Mouse (Mus musculus) neural tube, embryonic 11.5 days (tissue): ENCODE results near the gene Pnmal1. TPM values are rescaled to one million over a fixed set of nuclear protein-coding genes. Genes with fewer than 3 reads are reported as not detected.

ENCODE experiments used
- ATAC-seq: fragments of 200-750 bp; cut with Nextera tagmentation; 2 replicates; pipeline ENCODE4 v1.8.0; 2017; ENCODE audit warnings: moderate number of reproducible peaks, mild to moderate bottlenecking, moderate TSS enrichment, moderate library complexity; ENCODE audit not compliant: insufficient read depth, low FRiP score, low TSS enrichment
- DNase-seq: peaks from one replicate; pipeline ENCODE4 v3.0.0-alpha.2; 2015; ENCODE audit warnings: low spot score
- H3K27ac ChIP-seq: fragments of 300-500 bp; sonication (generic); 2 replicates; pipeline ENCODE4 v1.5.1; 2014; ENCODE audit warnings: low read depth, mild to moderate bottlenecking, low read length
- H3K27me3 ChIP-seq: fragments of 300-500 bp; sonication (generic); 2 replicates; pipeline ENCODE4 v1.6.1; 2014; ENCODE audit warnings: mild to moderate bottlenecking, low read length, mixed read lengths; ENCODE audit not compliant: control insufficient read depth, insufficient read depth
- H3K36me3 ChIP-seq: fragments of 300-500 bp; sonication (generic); 2 replicates; pipeline ENCODE4 v1.6.1; 2014; ENCODE audit warnings: mild to moderate bottlenecking, low read length, moderate library complexity, mixed read lengths; ENCODE audit not compliant: control insufficient read depth, insufficient read depth
- H3K4me1 ChIP-seq: fragments of 300-500 bp; sonication (generic); 2 replicates; pipeline ENCODE4 v1.6.1; 2014; ENCODE audit warnings: low read length, mixed read lengths; ENCODE audit not compliant: control insufficient read depth, insufficient read depth
- H3K4me2 ChIP-seq: fragments of 300-500 bp; sonication (generic); 2 replicates; pipeline ENCODE4 v1.6.1; 2014; ENCODE audit warnings: low read depth, mild to moderate bottlenecking, moderate library complexity
- H3K4me3 ChIP-seq: fragments of 300-500 bp; sonication (generic); 2 replicates; pipeline ENCODE4 v1.5.1; 2014; ENCODE audit warnings: low read depth, low read length
- H3K9ac ChIP-seq: fragments of 300-500 bp; sonication (generic); 2 replicates; pipeline ENCODE4 v1.6.1; 2014; ENCODE audit warnings: mild to moderate bottlenecking, low read length
- H3K9me3 ChIP-seq: fragments of 300-500 bp; sonication (generic); 2 replicates; pipeline ENCODE4 v1.6.1; 2016; ENCODE audit warnings: low read length; ENCODE audit not compliant: control insufficient read depth
- WGBS: fragments of 180-500 bp; shearing (Covaris S2); extraction: QIAGEN DNeasy Blood & Tissue Kit; methylation state at CpG from one replicate; pipeline ENCODE4 v1.1.7; 2014; 5-methylcytosine and 5-hydroxymethylcytosine counted together
- polyA plus RNA-seq: library from polyadenylated mRNA; unstranded; fragments of >200 nt; fragmentation: Nextera tagmentation; extraction: Ambion mirVana; gene quantifications from 2 replicates; pipeline ENCODE4 v1.2.1, GENCODE M21; 2014

Gene Pnmal1
- polyA plus RNA-seq, 1 experiment from 2014 or later = 18.0 TPM

GRCm38 (mm10) chr7:17009326-17010009 is 50.0 kb downstream of the Pnmal1 start:
- no peaks in the 10 kb centered on the region for H3K9me3 ChIP-seq
- ATAC-seq (no peak), DNase-seq (no peak)
- no peaks in the 10 kb centered on the region for H3K4me1 ChIP-seq
- no peak overlapping the region for H3K4me3 ChIP-seq
- no peaks in the 10 kb centered on the region for H3K27me3 ChIP-seq
- H3K36me3 ChIP-seq = peaks cover 33% of the 10 kb centered on the region
- no peak overlapping the region for H3K27ac ChIP-seq
- no peak overlapping the region for H3K9ac ChIP-seq
- 92% methylated on average over 16 of the region's 16 CpGs for WGBS
- H3K4me2 ChIP-seq = no peak overlapping the region

DNA sequence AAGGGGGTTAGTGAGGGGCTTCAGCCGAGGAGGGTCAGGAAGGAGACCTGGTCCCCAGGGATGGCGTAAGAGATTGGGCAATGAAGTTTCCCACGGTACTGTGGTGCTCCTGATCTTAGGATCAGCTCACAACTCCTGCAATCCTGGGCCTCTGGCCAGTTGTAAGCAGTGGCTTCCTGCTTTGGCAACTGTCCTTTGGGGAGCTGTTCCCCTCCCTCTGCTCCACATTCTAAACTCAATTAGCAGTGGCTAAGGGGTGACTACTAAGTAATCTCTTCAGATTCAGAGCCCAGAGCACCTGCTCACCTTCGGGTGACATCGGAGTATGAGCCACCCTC is 50.5 kb downstream of the Pnmal1 start:
- no peak overlapping the region for H3K4me3 ChIP-seq
- H3K36me3 ChIP-seq = peaks cover 33% of the 10 kb centered on the region
- no peaks in the 10 kb centered on the region for H3K4me1 ChIP-seq
- no peaks in the 10 kb centered on the region for H3K27me3 ChIP-seq
- H3K27ac ChIP-seq = no peak overlapping the region
- H3K9ac ChIP-seq = no peak overlapping the region
- ATAC-seq (no peak), DNase-seq (no peak)
- H3K9me3 ChIP-seq = no peaks in the 10 kb centered on the region
- H3K4me2 ChIP-seq = no peak overlapping the region
- WGBS = 95% methylated on average over 5 of the region's 5 CpGs

- no peaks in the 10 kb centered on the region for H3K9me3 ChIP-seq
- no peak overlapping the region for H3K27ac ChIP-seq
- peaks cover 38% of the 10 kb centered on the region for H3K36me3 ChIP-seq
- no peaks in the 10 kb centered on the region for H3K27me3 ChIP-seq
- no peak overlapping the region for H3K4me3 ChIP-seq
- DNase-seq (no peak), ATAC-seq (no peak)
- no peak overlapping the region for H3K9ac ChIP-seq
- no peaks in the 10 kb centered on the region for H3K4me1 ChIP-seq
- WGBS = 94% methylated on average over 7 of the region's 7 CpGs
- H3K4me2 ChIP-seq = no peak overlapping the region
Observed at GRCm38 (mm10) chr7:17011909-17012590, 52.6 kb downstream of the Pnmal1 start.

Other genes starting within 250 kb of the Pnmal1 start
- not detected in 2 replicates for gene Ceacam9, start 237.8 kb upstream of the Pnmal1 start, polyA plus RNA-seq
- 284 and 285 TPM in 2 replicates for gene Ap2s1, start 221.3 kb upstream of the Pnmal1 start, polyA plus RNA-seq
- gene Slc1a5, start 178.3 kb upstream of the Pnmal1 start, polyA plus RNA-seq = 17.2 and 17.3 TPM in 2 replicates
- gene Strn4, start 143.8 kb upstream of the Pnmal1 start, polyA plus RNA-seq = 140 and 143 TPM in 2 replicates
- 24.3 and 24.4 TPM in 2 replicates for gene Fkrp, start 142.9 kb upstream of the Pnmal1 start, polyA plus RNA-seq
- gene Prkd2, start 116.8 kb upstream of the Pnmal1 start, polyA plus RNA-seq = 10.9 and 11.2 TPM in 2 replicates
- 9.5 and 10.6 TPM in 2 replicates for gene Dact3, start 84.4 kb upstream of the Pnmal1 start, polyA plus RNA-seq
- gene Gng8, start 67.9 kb upstream of the Pnmal1 start, polyA plus RNA-seq = 7.0 and 7.2 TPM in 2 replicates
- gene Ptgir, start 53.2 kb upstream of the Pnmal1 start, polyA plus RNA-seq = 0.41 and 0.76 TPM in 2 replicates
- 257 and 263 TPM in 2 replicates for gene Calm3, start 35.6 kb upstream of the Pnmal1 start, polyA plus RNA-seq
- gene Pnmal2, start 15.0 kb upstream of the Pnmal1 start, polyA plus RNA-seq = 9.4 and 10.5 TPM in 2 replicates
- 1.8 and 2.0 TPM in 2 replicates for gene Gm42372, start 23.4 kb downstream of the Pnmal1 start, polyA plus RNA-seq
- gene Ccdc8, start 33.0 kb downstream of the Pnmal1 start, polyA plus RNA-seq = 16.9 and 17.7 TPM in 2 replicates
- 120 and 128 TPM in 2 replicates for gene Ppp5c, start 68.2 kb downstream of the Pnmal1 start, polyA plus RNA-seq
- 6.9 and 7.6 TPM in 2 replicates for gene Hif3a, start 102.7 kb downstream of the Pnmal1 start, polyA plus RNA-seq
- 0.09 TPM in 1 of 2 replicates, not detected in the other for gene Psg16, start 114.4 kb downstream of the Pnmal1 start, polyA plus RNA-seq
- gene Ceacam3, start 190.6 kb downstream of the Pnmal1 start, polyA plus RNA-seq = not detected in 2 replicates
- not detected in 2 replicates for gene Psg29, start 243.8 kb downstream of the Pnmal1 start, polyA plus RNA-seq